ENCODE assay signal across 10 mouse cellular contexts in genomic region chr4:134533421-134533820, GRCm38 (mm10). TPM values are rescaled to one million over a fixed set of nuclear protein-coding genes. Genes with fewer than 3 reads are reported as not detected.
DNase-seq lines count a peak whose midpoint lies in the region; ATAC-seq and TF ChIP-seq lines count a peak whose summit lies in the region.
"Had no signal": no experiment of that assay in that cellular context is flagged by ENCODE, and none has a peak within 500 bp of the region (broad histone marks: within the 10 kb centered on the region; RNA-seq: fewer than 3 reads in every experiment).

No protein-coding gene starts in this region.

- peak; percentile 91 for DNase-seq in heart, adult 11 months
- no peak for DNase-seq in heart, adult 18-20 months
- no peak for DNase-seq in liver, embryonic 14.5 days (ENCODE audit: low read depth in 3 of 3, low spot score in 3 of 3)
- no peak for DNase-seq in adrenal gland, postnatal 4 days (ENCODE audit: low spot score in 2 of 2)
- no peak for DNase-seq in cerebellum, postnatal 10 days
- DNase-seq in embryo, embryonic 11 days: no peak
- DNase-seq: adrenal gland, postnatal 10 days; retina, postnatal 1 day had no signal

- H3K27me3 ChIP-seq in C2C12 (ENCODE audit: control insufficient read depth, insufficient read depth, insufficient read length): no peaks in the 10 kb centered on the region
- no peaks in the 10 kb centered on the region for H3K27me3 ChIP-seq in heart, embryonic 16.5 days (ENCODE audit: control insufficient read depth, insufficient read depth, low read length)
- no peaks in the 10 kb centered on the region for H3K27me3 ChIP-seq in liver, embryonic 14.5 days (ENCODE audit: control insufficient read depth, insufficient read depth, low read length)

- peaks cover 19% of the 10 kb centered on the region for H3K36me3 ChIP-seq in C2C12 (ENCODE audit: control insufficient read depth, insufficient read depth)
- peaks cover 25% of the 10 kb centered on the region for H3K36me3 ChIP-seq in heart, embryonic 16.5 days (ENCODE audit: control insufficient read depth, insufficient read depth)
- peaks cover 9% of the 10 kb centered on the region for H3K36me3 ChIP-seq in liver, embryonic 14.5 days (replicated peaks; ENCODE audit: control insufficient read depth, insufficient read depth, low read depth)

- TF ChIP-seq EP300 in liver, embryonic 14.5 days (IDR thresholded peaks at IDR 0.05; ENCODE audit: low read depth): no peak

- H3K4me3 ChIP-seq in C2C12 (ENCODE audit: insufficient read depth, poor library complexity, severe bottlenecking): peak overlapping the region; percentile 75
- H3K4me3 ChIP-seq in heart, embryonic 16.5 days (ENCODE audit: low read length): peak overlapping the region; percentile 96
- peak overlapping the region in 1 of 2 experiments; percentile 86; a peak in 1 of 4 replicates for H3K4me3 ChIP-seq in liver, embryonic 14.5 days (ENCODE audit: insufficient read depth in 1 of 2, low read depth in 2 of 2, low read length in 2 of 2)

- peaks cover 22% of the 10 kb centered on the region for H3K4me1 ChIP-seq in heart, embryonic 16.5 days (ENCODE audit: control insufficient read depth, insufficient read depth, low read length)
- peaks cover 21% of the 10 kb centered on the region in 2 experiments for H3K4me1 ChIP-seq in liver, embryonic 14.5 days (replicated peaks; ENCODE audit: control insufficient read depth in 2 of 2, insufficient read depth in 2 of 2, low read length in 1 of 2)

- H3K27ac ChIP-seq in heart, embryonic 16.5 days (ENCODE audit: low read length): no peak overlapping the region; the same call in 1 of the 2 replicates
- H3K27ac ChIP-seq in liver, embryonic 14.5 days: no peak overlapping the region

- no peak for ATAC-seq in heart, embryonic 16.5 days (replicated peaks; ENCODE audit: extremely low read depth, insufficient read depth, low FRiP score)
- ATAC-seq in liver, embryonic 14.5 days (ENCODE audit: insufficient read depth): no peak

- H3K79me3 ChIP-seq in C2C12 (ENCODE audit: low read depth): peaks cover 6% of the 10 kb centered on the region

- TF ChIP-seq CTCF in C2C12 (IDR thresholded peaks at IDR 0.05; ENCODE audit: control insufficient read depth, insufficient read depth, insufficient read length): no peak
- no peak for TF ChIP-seq CTCF in liver, embryonic 14.5 days (IDR thresholded peaks at IDR 0.05; ENCODE audit: low read depth)

- peak overlapping the region; percentile 94 for H3K9ac ChIP-seq in heart, embryonic 16.5 days (ENCODE audit: low read length)
- peak overlapping the region; percentile 70 for H3K9ac ChIP-seq in liver, embryonic 14.5 days (replicated peaks)

- no peaks in the 10 kb centered on the region for H3K9me3 ChIP-seq in heart, embryonic 16.5 days (replicated peaks; ENCODE audit: control insufficient read depth, low read length)
- H3K9me3 ChIP-seq in liver, embryonic 14.5 days (ENCODE audit: control insufficient read depth, low read length): no peaks in the 10 kb centered on the region

- WGBS in heart, embryonic 16.5 days: 84% methylated on average over 4 of the region's 4 CpGs
- WGBS in liver, embryonic 14.5 days (ENCODE audit: insufficient replicate concordance): 76% methylated on average over 4 of the region's 4 CpGs

- peaks cover 31% of the 10 kb centered on the region for H3K79me2 ChIP-seq in C2C12 (ENCODE audit: control insufficient read depth, insufficient read depth)

- H3K4me2 ChIP-seq in heart, embryonic 16.5 days (ENCODE audit: low read depth, low read length): peak overlapping the region; percentile 96
- peak overlapping the region; percentile 81 for H3K4me2 ChIP-seq in liver, embryonic 14.5 days (ENCODE audit: low read depth)

- no peak overlapping the region for H3ac ChIP-seq in C2C12 (ENCODE audit: control insufficient read depth, insufficient read length, low read depth)

TF ChIP-seq in C2C12, 6 proteins besides CTCF, POLR2A, EP300 and RAD21:
- TF ChIP-seq USF1 (IDR thresholded peaks at IDR 0.05; ENCODE audit: low read depth) (no peak), MAX (IDR thresholded peaks at IDR 0.05) (no peak), FOSL1 (IDR thresholded peaks at IDR 0.05; ENCODE audit: insufficient read depth, low read length, poor library complexity, severe bottlenecking) (no peak), MYOG (IDR thresholded peaks at IDR 0.05; ENCODE audit: control insufficient read depth, extremely low read depth, insufficient read length) (no peak), CEBPB (IDR thresholded peaks at IDR 0.05; ENCODE audit: low read depth) (no peak), MYOD1 (IDR thresholded peaks at IDR 0.05; ENCODE audit: control insufficient read depth, insufficient read length, low read depth) (no peak)
TF ChIP-seq in C2C12: peak in this region for 0.

RNA-seq across cellular contexts. Expression of gene Mtfr1l, which starts 1.8 kb away (rescaled TPM):
- 100 to 1,000 TPM; 184 to 217 TPM for total RNA-seq in heart, adult 18-20 months (2021)
- polyA plus RNA-seq in C2C12 (2012; fragmentation: generic; extraction: Trizol): 66.6 TPM
- polyA plus RNA-seq in heart, embryonic 16.5 days (2015; fragmentation: Nextera tagmentation; extraction: Ambion mirVana): 165 and 167 TPM in 2 replicates
- 27.0 and 28.4 TPM in 2 replicates for polyA plus RNA-seq in liver, embryonic 14.5 days (2012; rRNA removed)
- 41.6 and 48.5 TPM in 2 replicates for polyA plus RNA-seq in liver, embryonic 14.5 days (2014; fragmentation: Nextera tagmentation; extraction: Ambion mirVana)
- total RNA-seq in adrenal gland, postnatal 4 days (2021): 100 to 1,000 TPM; 123 to 134 TPM

RNA-seq across cellular contexts. Expression of gene Selenon, which starts 18.5 kb away (rescaled TPM):
- 10 to 100 TPM; 16.8 to 17.0 TPM for total RNA-seq in heart, adult 18-20 months (2021)
- 46.4 TPM for polyA plus RNA-seq in C2C12 (2012; fragmentation: generic; extraction: Trizol)
- 5.4 and 7.9 TPM in 2 replicates for polyA plus RNA-seq in heart, embryonic 16.5 days (2015; fragmentation: Nextera tagmentation; extraction: Ambion mirVana)
- 3.6 and 4.6 TPM in 2 replicates for polyA plus RNA-seq in liver, embryonic 14.5 days (2012; rRNA removed)
- polyA plus RNA-seq in liver, embryonic 14.5 days (2014; fragmentation: Nextera tagmentation; extraction: Ambion mirVana): 1.9 and 3.4 TPM in 2 replicates
- total RNA-seq in adrenal gland, postnatal 4 days (2021): 10 to 100 TPM; 49.4 to 52.7 TPM

RNA-seq across cellular contexts. Expression of gene Aunip, which starts 22.6 kb away (rescaled TPM):
- under 1 TPM in 1 of 2 experiments, not detected in 1; 0.36 TPM for total RNA-seq in heart, adult 18-20 months (2021)
- polyA plus RNA-seq in C2C12 (2012; fragmentation: generic; extraction: Trizol): 14.9 TPM
- polyA plus RNA-seq in heart, embryonic 16.5 days (2015; fragmentation: Nextera tagmentation; extraction: Ambion mirVana): 8.1 and 10.0 TPM in 2 replicates
- 13.5 and 21.0 TPM in 2 replicates for polyA plus RNA-seq in liver, embryonic 14.5 days (2012; rRNA removed)
- polyA plus RNA-seq in liver, embryonic 14.5 days (2014; fragmentation: Nextera tagmentation; extraction: Ambion mirVana): 7.6 and 10.2 TPM in 2 replicates
- 1 to 10 TPM; 4.7 to 5.4 TPM for total RNA-seq in adrenal gland, postnatal 4 days (2021)

RNA-seq across cellular contexts. Expression of gene Paqr7, which starts 36.9 kb away (rescaled TPM):
- total RNA-seq in heart, adult 18-20 months (2021): 10 to 100 TPM; 15.5 to 15.7 TPM
- polyA plus RNA-seq in C2C12 (2012; fragmentation: generic; extraction: Trizol): 5.1 TPM
- polyA plus RNA-seq in heart, embryonic 16.5 days (2015; fragmentation: Nextera tagmentation; extraction: Ambion mirVana): 12.4 and 13.2 TPM in 2 replicates
- polyA plus RNA-seq in liver, embryonic 14.5 days (2012; rRNA removed): 4.1 and 5.7 TPM in 2 replicates
- 1.9 and 2.3 TPM in 2 replicates for polyA plus RNA-seq in liver, embryonic 14.5 days (2014; fragmentation: Nextera tagmentation; extraction: Ambion mirVana)
- total RNA-seq in adrenal gland, postnatal 4 days (2021): 10 to 100 TPM; 36.8 to 40.5 TPM
